Mouse (Mus musculus) bone marrow macrophage, adult 2 months (primary cell): ENCODE data around the gene D7Ertd443e.

Source experiments
- CTCF ChIP-seq: IDR thresholded peaks from 2 replicates; pipeline ENCODE4 v1.5.1; 2012; ENCODE audit warnings: low read depth, mild to moderate bottlenecking, low read length, moderate library complexity
- POLR2A ChIP-seq: IDR thresholded peaks from 2 replicates; pipeline ENCODE4 v1.6.1; 2012; ENCODE audit warnings: mild to moderate bottlenecking, low read depth, low read length, borderline replicate concordance

GRCm38 (mm10) chr7:134246624-134247023, 138.8 kb downstream of the D7Ertd443e start:
- no peak for TF ChIP-seq POLR2A
- no peak for TF ChIP-seq CTCF
